Mouse (Mus musculus): Measurements from ENCODE around the gene Gabrr2.

The Gabrr2 gene

DNA sequence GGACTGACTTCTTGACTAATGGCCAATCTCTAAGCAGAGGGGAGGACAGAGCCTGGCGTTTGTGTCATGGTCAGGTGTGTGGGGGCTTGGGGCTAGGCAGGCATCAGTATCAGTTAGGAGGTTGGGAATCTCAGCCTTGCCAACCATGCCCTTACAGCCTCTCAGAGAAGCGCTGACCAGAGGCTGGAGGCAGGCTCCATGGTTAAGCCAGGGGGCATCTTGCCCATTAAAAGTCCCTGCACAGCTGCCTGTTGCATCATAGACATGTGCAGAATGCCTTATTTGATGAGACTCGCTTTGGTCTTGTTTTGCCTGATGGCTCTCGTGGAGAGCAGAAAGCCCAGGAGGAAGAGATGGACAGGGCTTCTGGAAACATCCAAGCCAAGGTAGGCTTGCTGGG, at the start of gene Gabrr2:
Gene Gabrr2, plus strand, starts transcription at position 19 of the 400 bp plus-strand sequence.
- no peak for DNase-seq (ENCODE audit: low spot score)

DNA sequence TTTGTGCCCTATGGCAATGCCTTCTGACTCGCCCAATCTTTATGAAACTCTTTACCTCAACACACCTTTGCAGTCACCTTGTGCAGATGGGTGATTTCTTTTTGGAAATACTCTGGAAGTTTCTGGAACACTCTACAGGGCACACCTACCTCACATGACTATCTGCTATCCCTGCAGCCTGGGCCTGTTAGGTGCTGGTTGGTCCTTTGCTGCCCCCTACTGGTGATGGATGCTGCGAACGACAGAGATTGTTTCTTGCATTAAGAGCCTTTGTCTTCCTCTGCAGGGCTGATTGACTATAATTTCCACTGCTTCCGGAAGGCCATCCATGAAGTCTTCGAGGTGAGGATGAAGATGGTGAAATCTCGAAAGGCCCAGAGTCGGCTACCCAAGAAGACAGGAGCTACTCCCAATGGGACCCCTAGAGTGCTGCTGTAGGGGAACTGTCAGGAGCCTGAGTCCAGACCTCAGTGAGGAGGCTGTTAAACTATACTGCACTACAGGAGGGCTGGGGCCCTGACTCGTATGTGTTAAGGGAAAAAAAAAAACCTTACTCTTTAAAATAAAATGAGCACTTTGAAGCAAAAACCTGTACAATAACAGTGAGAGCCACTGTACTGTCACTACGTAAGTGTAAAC, 44.3 kb upstream of the Gabrr2 start:
- peak; percentile 87 for DNase-seq (ENCODE audit: low spot score)

DNA sequence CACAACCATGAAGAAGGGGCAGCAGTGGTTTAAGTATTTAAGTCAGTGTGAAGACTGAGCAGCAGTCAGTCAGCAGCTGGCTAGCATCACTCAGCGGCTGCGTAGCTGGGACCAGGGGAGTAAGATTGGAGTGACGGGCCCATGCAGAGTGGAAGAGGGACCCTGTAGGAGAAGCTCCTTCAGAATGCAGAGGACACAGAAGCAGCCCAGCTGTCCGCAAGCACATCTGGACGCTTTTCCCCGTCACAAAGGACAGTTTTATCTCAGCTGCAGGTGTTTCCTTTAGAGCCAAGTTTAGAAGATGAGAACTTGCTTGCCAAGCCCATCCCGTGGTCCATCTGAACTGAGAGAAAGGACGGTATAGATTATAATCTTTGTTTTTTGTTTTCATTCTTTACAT, 38.4 kb upstream of the Gabrr2 start:
- no peak for DNase-seq (ENCODE audit: low spot score)

DNA sequence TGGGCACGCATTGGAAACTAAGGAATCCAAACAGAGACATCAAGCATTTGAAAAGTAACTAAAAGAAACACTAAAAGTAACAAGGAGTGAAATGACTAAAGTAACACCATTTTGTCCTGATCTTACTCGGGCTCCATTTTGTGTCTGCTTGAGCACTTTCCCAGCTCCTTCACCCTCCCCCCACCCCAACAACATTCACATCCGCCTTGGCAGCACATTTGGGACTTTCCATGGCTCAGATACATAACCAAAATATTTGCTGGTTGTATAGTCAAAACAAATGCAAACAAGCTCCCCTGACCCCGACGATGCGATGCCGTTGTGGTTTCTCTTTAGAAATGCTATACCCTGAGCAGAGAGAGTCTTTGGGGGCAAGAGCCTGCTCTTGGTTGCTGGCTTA, 33.7 kb upstream of the Gabrr2 start:
- no peak for DNase-seq (ENCODE audit: low spot score)

DNA sequence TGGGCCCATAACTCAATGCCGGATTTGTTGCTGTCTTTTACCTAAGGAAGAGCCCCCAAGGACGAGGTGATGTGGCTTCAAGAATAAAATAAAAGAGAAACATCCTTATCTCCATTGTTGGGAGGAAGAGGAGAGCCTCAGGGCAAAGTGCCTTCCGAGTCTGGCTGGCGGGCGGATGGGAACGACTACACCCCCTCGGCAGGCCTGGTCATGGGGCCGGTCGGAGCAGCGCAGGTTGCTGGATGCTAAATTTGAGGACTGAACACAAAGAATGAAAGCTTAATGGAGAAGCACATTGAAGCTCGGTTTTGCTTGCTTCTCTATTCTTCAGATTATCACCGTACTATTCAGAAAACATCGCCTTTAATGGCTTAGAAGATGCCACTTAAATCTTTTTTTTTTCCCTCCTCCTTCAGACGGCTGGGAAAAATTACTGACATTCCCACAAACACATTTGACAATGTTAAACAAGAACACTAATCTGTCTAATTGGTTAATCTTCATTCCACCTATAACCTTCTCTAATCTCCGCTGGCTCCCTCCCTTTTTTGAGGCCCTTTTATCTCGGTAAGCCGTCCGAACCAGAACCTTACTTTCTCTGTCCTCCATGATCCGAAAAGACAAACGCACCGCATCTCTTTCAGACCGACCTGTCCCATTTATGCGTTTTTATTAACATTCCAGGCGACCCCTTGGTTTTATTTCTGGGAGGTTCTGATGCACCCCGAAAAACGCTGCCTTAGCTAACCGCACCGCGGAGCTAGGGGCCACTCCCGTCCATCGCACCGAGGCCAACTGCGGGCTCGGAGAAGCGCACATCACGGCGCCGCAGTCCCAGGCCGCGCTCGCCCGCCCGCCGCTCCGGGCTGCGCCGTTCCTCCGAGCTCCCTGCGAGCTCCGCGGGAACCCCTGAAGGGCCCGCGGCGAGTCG, 32.3 kb upstream of the Gabrr2 start:
- no peak for DNase-seq (ENCODE audit: low spot score)

DNA sequence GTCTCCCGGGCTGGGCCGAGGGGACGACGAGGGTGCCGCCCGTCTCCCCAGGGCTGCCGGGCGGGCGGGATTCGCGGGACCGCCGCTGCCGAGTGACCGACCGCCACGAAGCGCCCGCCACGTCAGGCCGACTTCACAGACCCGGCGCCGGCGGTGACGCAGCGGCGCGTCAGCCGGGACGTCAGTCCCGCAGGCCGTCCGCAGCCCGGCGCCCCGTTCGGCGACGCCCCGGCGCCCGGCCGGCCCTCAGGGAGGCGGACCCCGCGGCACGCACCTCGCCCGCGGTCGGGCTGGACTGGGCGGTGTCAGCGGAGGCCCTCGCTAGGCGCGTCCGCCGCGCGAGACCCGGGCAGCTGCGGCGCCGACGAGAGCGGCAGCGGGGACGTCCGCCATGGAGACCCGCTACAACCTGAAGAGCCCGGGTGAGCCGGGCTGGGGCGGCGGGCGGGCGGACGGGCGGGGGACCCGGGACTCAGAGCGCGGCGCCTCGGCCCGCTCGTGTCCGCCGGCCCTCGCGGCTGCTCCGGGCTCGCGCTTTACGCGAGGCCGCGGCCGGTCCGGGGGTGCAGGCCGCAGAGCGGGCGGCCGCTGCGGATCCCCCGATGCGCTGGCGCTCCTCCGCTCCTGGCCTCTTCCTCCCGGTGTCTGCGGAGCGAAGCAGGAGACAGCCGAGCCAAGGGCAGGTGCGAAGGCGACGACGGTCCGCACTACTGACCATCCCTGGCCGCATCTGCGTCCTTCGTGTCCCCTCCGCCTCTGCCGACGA, 31.4 kb upstream of the Gabrr2 start, which contains the start of gene Ube2j1:
Gene Ube2j1, plus strand, starts transcription at position 222 of the 766 bp plus-strand sequence.
- DNase-seq (ENCODE audit: low spot score) = peak; percentile 85

DNA sequence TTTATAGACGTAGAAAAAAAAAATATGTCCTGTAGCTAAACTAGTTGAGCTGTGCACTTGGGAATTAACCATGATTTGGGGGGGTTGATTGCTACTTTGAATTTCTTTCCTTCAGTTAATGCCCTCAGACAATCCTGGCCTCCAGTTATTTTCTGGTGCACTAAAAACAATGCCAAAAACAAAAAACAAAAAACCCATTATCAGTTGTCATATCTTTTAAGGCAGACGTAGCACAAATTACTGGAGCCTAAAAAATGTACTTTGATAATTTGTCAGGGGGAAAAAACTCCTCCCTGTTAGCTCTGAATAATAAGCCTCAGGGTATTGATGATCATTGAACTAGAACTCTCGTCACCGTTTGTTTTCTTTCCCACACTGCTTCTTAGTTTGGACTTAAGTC, 30.8 kb upstream of the Gabrr2 start:
- no peak for DNase-seq (ENCODE audit: low spot score)

DNA sequence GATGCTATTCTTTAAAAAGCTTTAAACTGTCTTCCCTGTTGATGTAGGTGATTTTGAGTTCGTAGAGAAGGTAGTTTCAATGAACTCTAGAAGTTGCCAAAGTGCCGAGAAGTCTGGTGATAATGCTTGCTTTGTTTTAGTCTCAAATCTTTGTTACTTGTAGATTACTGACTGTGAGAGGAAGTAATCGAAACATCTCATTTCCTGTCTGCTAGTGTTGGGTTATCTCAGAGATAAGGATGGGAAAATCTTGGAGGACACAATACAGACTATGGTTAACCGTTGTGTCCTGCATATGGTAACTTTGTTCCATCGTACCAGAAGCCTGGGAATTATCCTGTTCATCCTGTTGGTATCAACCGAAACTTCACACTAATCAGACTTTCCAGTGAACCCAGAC, 29.3 kb upstream of the Gabrr2 start:
- DNase-seq (ENCODE audit: low spot score) = no peak

DNA sequence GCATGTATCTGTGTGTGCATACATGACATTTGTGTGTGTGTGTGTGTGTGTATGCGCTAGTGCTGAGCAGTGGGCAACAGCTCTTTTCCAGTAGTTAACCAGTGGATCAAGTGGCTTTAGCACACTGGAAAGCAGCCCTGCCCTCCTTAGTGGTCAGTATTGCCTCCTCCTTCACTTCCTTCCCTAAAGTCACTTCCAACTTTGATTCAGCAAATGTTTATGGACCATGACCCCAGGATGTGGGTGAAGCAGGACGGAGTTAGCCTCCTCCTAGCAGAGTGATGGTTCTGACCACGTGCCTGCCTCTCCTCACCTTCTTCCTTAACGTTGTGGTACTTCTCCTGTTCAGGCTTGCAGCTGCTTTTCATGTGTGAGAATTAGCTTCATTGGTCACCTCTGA, 23.0 kb upstream of the Gabrr2 start:
- DNase-seq (ENCODE audit: low spot score) = no peak

DNA sequence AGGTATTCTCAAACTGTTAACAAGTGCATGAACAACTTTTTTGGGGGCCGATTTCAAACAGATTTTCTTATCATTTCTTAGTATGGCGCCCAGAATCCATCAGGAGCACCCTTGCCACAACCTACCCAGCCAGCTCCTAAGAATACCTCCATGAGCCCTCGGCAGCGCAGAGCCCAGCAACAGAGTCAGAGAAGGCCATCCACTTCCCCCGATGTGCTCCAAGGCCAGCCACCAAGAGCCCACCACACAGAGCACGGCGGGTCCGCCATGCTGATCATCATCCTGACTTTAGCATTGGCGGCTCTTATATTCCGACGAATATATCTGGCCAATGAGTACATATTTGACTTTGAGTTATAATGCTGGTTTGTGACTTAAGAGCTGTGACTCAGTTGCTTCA, 13.2 kb upstream of the Gabrr2 start:
- DNase-seq (ENCODE audit: low spot score) = no peak

DNA sequence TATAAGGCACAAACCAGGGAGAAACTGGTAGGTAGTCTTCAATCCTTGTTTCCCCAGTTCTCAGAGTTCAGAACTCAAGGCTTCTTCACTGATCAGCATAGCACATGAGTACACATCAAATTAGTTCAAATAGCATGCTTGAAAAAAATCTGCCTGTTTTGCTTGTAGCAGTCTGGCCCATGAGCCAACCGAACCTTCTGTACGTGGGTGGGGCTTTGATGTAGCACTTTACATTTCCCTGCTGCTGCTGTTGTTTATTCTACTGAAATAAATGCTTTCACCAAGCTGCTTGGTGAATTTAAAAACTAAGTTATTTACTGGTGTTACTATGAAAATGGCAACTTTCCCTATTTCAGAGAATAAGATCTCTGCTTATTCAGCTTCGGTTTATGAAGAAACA, 10.7 kb upstream of the Gabrr2 start:
- DNase-seq (ENCODE audit: low spot score) = no peak

DNA sequence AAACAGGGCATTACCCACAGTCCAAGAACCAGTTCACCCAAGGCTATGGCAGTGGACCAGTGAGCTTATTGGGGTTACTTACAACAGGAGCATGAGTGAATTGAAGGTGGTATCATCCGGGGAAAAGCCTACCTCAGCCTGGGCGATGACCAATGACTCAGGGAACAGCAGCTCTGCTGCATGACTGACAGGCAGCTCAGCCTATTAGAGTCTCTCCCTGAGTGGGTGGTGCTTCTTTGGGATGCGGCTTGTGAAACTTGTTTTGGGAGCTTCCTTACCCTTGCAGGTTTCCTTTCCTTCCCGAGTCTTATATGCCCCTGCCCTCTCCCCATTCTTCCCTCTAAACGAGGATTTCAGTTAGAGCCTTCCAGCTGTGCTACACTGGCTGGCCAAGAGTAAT, 10.1 kb upstream of the Gabrr2 start:
- no peak for DNase-seq (ENCODE audit: low spot score)

DNA sequence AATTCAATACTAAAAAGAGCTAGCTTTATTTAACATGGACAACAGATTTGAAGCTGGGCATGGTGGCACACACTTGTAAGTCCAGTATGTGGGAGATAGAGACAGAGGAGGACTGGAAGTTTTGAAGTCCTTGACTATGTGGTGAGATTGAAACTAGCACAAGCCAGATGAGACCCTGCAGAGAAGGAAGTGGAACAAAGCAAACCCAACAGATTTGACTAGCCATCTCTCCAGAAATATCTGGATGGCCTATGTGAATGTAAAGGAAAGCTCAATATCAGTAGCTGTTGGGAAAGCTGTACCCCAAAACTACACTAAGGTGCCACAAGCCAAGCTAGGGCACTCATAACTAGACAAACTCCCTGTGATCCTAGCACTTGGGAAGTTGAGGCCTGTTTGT, 8.4 kb upstream of the Gabrr2 start:
- DNase-seq (ENCODE audit: low spot score) = no peak

DNA sequence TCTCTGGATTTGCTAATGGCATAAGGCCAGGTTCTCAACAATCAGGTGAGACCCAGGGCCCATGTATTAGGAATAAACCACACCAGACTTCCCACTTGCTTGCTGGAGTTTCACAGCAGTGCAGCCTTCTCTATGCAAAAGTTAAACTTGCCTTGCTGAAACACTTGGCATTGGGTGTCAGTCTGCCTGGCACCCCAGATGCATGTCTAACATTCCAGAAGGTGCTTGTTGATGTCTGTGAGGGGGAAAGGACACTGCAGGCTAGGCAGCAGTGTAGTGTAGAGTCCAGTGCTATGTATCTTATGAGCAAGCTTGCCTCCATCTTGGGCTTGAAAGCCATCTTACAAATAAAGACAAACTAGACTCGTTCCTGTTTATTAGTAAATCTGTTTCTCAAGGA, 6.5 kb upstream of the Gabrr2 start:
- no peak for DNase-seq (ENCODE audit: low spot score)

DNA sequence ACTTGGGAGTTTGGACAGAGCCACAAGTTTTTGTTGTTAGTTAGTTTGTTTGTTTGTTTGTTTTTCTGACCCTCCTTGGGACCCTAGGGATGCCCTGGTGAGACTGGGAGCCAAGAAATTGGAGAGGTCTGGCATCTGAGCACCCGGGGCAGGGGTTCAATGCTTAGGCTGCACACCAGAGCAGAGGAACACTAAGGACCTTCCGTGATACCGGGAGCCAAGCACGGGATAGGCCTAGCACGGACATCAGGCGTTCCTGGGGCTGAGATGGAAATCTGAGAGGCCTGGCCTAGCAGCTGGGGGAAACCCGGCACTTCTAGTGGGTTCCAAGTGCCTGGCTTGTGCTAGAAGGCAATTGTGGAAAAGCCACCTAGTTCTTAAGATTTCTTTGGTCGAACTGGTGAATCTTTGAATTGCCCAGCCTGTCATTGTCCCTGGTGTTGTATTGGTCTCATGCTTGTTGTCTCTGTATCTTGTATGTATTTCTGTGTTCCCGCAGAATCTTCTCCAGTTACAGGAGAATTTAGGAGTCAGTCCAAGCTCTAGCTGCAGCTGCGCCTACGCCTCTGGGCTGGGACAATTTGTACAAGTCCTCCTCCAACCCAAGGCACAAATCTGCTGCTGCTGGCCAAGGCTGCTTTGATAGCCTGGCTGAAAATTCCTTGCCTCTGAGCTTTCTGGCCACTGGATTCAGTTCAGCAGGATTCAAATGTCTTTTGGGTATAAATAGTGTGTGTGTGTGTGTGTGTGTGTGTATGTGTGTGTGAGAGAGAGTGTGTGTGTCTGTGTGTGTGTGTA, 4.7 kb upstream of the Gabrr2 start:
- peak; percentile 17 for DNase-seq (ENCODE audit: low spot score)

DNA sequence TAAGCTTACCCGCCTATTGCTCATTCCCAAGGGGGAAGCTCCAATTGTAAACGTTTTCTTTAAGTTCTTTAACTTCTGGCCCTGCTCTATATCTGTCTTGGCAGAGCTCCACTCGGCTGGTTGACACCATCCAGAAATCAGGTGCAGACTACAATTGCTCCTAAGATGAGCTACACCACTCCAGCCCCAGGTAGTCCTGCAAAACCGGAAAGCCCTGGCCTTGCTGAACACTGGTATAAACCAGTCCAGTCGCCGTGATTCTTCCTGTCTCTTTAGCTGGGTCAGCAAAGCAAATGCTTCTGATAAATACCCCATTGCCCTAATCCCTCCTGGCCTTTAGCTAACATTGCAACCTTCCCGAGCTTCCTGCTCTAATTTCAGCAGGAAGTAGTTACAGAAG, 1.6 kb upstream of the Gabrr2 start:
- DNase-seq (ENCODE audit: low spot score) = no peak

DNA sequence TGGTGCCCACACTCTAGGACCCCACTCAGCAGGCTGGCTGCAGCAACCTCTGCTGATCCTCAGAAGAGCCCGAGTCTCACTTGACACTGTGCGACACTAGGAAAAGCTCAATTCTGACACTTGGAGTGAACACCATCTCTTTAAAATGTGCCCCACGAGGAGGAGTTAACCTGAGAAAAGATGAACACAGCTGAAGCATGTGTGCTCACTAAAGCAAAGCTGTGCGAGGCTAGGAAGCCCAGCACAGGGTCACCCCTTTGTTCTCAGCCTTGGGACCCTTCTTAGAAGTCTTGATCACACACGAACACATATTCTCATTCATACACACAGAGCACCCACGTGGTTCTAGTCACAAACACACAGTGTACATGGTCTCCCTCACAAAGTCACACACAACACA, 2.2 kb downstream of the Gabrr2 start:
- no peak for DNase-seq (ENCODE audit: low spot score)

DNA sequence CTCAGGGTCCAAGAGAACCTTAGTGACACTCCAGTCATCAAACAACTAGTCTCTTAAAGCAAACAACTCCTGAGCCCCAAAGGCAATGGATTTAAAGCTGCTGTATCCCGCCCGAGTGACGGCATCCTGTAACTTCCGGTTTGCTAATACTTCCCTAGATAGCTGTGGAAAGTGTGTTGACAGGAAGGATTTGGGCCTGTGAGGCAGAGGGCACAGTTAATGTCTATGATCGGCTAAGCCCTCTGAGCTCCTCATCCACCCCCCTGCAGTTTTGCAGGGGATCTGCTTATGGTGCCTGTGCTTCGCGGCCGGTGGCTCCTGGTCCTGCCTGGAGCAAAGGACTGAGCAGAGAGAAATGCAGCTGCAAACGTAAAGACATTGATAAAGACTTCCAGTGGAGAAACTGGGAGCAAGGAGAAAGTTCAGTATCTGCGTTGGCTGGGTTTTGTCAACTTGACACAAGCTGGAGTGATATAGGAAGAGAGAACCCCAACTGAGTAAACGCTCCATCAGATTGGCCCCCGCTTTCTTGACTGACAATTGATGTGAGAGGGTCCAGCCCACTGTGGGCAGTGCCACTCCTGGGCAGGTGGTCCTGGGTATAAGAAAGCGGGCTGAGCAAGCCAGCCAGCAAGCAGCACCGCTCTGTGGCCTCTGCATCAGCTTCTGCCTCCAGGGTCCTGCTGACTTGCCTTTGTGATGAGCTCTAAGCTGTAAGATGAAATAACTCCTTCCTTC, 3.6 kb downstream of the Gabrr2 start:
- no peak for DNase-seq (ENCODE audit: low spot score)

DNA sequence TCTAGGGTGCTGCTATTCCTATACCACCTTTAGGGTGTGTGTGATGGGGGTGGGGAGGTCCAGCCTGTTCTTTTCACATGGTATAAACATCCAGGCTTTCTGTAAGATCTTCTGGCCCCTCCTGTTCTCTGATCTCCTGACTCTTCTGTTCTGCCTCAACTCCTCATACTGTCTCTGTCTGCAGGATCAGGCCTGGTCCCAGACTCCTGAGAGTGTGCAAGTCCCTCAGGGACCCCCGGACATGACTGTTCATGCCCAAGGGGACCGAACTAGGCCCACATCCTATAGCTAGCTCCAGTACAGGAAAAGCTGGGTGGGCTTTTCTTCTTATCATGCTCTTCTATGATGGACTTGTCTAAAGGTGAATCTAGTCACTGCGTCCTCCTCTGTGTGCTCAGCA, 4.5 kb downstream of the Gabrr2 start:
- no peak for DNase-seq (ENCODE audit: low spot score)

DNA sequence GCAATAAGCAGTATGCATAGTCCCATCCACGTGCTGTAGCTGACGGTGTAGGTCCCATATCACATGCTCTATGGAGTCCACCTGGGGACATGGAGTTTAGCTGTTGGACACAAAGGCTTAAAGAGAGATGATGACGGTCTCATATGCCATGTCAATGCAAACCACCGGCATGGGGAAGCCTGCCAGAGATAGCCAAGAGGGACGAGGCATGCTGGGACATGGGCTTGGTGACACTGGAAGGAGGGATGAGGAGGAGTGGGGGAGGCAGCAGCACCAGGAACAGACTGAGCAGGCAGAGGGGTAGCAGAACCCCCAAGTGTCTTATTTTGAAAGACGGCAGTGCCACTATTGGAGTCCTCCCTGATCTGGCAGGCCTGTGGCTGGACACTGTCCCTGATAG, 5.0 kb downstream of the Gabrr2 start:
- no peak for DNase-seq (ENCODE audit: low spot score)

DNA sequence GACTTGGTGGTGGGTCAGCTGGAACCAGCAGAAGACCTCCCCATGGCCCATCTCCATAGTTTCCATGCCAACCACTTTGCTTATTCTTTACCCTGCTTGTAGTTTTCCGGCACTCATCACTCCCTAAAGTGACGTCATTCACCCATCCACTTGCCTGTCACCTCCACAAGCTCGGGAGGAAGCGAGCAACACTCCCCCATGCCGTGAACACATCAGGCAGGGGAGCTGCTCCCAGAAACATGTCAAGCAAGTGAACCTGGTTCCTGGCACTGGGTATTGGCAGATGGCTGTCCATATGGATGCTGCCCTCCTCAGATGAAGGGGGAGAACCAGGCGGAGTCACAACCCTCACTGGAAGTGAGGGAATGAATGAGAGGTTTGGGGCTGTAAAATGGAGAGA, 6.1 kb downstream of the Gabrr2 start:
- DNase-seq (ENCODE audit: low spot score) = no peak

All from urinary bladder, postnatal 25 days (tissue).